Mouse (Mus musculus) small intestine, adult 2 months (tissue): Measurements from ENCODE around the gene Gng7. TPM values are rescaled to one million over a fixed set of nuclear protein-coding genes. Genes with fewer than 3 reads are reported as not detected.
A peak's percentile ranks its signal among the peaks of the same experiment; 100 is the strongest.

Experiments
- H3K27ac ChIP-seq: fragments of 200-500 bp; 2 replicates; pipeline ENCODE4 v1.5.1; 2012; ENCODE audit warnings: low read depth, low read length, control low read depth, inconsistent platforms; ENCODE audit not compliant: insufficient read depth
- H3K27me3 ChIP-seq: fragments of 200-500 bp; 2 replicates; pipeline ENCODE4 v1.6.1; 2012; ENCODE audit warnings: mild to moderate bottlenecking, moderate library complexity, low read length, inconsistent platforms; ENCODE audit not compliant: control insufficient read depth, insufficient read depth
- H3K36me3 ChIP-seq: fragments of 200-500 bp; 2 replicates; pipeline ENCODE4 v1.6.1; 2012; ENCODE audit warnings: mild to moderate bottlenecking, low read length, control low read depth, inconsistent platforms; ENCODE audit not compliant: control insufficient read depth, insufficient read depth
- H3K4me1 ChIP-seq: fragments of 200-500 bp; 2 replicates; pipeline ENCODE4 v1.6.1; 2012; ENCODE audit warnings: low read length, inconsistent platforms, mixed read lengths; ENCODE audit not compliant: control insufficient read depth, insufficient read depth, insufficient read length
- H3K4me3 ChIP-seq: fragments of 200-500 bp; 2 replicates; pipeline ENCODE4 v1.5.1; 2012; ENCODE audit warnings: low read depth, mild to moderate bottlenecking, control low read depth, inconsistent platforms, low read length, moderate library complexity
- CTCF ChIP-seq: fragments of 200-500 bp; IDR thresholded peaks from 2 replicates; pipeline ENCODE4 v1.5.1; 2012; ENCODE audit warnings: low read depth, mild to moderate bottlenecking, control low read depth, inconsistent platforms, low read length, moderate library complexity, mixed read lengths; ENCODE audit not compliant: insufficient replicate concordance, insufficient read length; ENCODE audit errors: extremely low read depth
- POLR2A ChIP-seq: fragments of 200-500 bp; IDR thresholded peaks from 2 replicates; pipeline ENCODE4 v1.6.1; 2012; ENCODE audit warnings: low read depth, mild to moderate bottlenecking, control low read depth, inconsistent platforms, low read length, moderate library complexity
- WGBS: fragments of 180-500 bp; shearing (Covaris S2); methylation state at CpG from one replicate; pipeline ENCODE4 v1.1.7; 2018; 5-methylcytosine and 5-hydroxymethylcytosine counted together
- polyA plus RNA-seq: library from polyadenylated mRNA; depleted of rRNA; stranded (reverse); fragments of >200 nt; gene quantifications from 2 replicates; pipeline ENCODE4 v1.2.3, GENCODE M21; 2012

Gng7 gene
- polyA plus RNA-seq, 1 experiment, result 0.44 TPM

- H3K4me3 ChIP-seq, result no peak overlapping the region
- 60% methylated on average over 9 of the region's 9 CpGs for WGBS
- H3K27me3 ChIP-seq, result no peaks in the 10 kb centered on the region
- H3K36me3 ChIP-seq, result no peaks in the 10 kb centered on the region
- H3K4me1 ChIP-seq, result peaks cover 46% of the 10 kb centered on the region
- H3K27ac ChIP-seq, result no peak overlapping the region
- no peak for TF ChIP-seq CTCF
- TF ChIP-seq POLR2A, result no peak
These were observed 71.0 kb downstream of the Gng7 start for GRCm38 (mm10) chr10:80943701-80944100.

- Histone ChIP-seq H3K36me3 (no peaks in the 10 kb centered on the region), H3K4me1 (peaks cover 47% of the 10 kb centered on the region), H3K4me3 (no peak overlapping the region), H3K27ac (no peak overlapping the region), H3K27me3 (no peaks in the 10 kb centered on the region)
- 65% methylated on average over 8 of the region's 8 CpGs for WGBS
- TF ChIP-seq POLR2A (no peak), CTCF (no peak)
These were observed 71.8 kb downstream of the Gng7 start for GRCm38 (mm10) chr10:80942919-80943318.

- no peaks in the 10 kb centered on the region for H3K36me3 ChIP-seq
- TF ChIP-seq POLR2A (no peak), CTCF (no peak)
- H3K4me1 ChIP-seq, result peaks cover 53% of the 10 kb centered on the region
- H3K27me3 ChIP-seq, result no peaks in the 10 kb centered on the region
- no peak overlapping the region for H3K4me3 ChIP-seq
- WGBS, result 82% methylated on average over 2 of the region's 2 CpGs
- peak overlapping the region; percentile 52 for H3K27ac ChIP-seq
These were observed 73.8 kb downstream of the Gng7 start for GRCm38 (mm10) chr10:80940988-80941347.

GRCm38 (mm10) chr10:80940320-80940987 is 74.3 kb downstream of the Gng7 start:
- no peak overlapping the region for H3K4me3 ChIP-seq
- 29% methylated on average over 8 of the region's 8 CpGs for WGBS

GRCm38 (mm10) chr10:80939671-80940070 is 75.1 kb downstream of the Gng7 start:
- TF ChIP-seq POLR2A (peak; percentile 56; the same call in 1 of the 2 replicates), CTCF (no peak)
- WGBS, result under 1% methylated on average over 28 of the region's 28 CpGs
- H3K27ac ChIP-seq, result peak overlapping the region; percentile 39
- H3K36me3 ChIP-seq, result no peaks in the 10 kb centered on the region
- no peaks in the 10 kb centered on the region for H3K27me3 ChIP-seq
- H3K4me3 ChIP-seq, result peak overlapping the region; percentile 54
- peaks cover 53% of the 10 kb centered on the region for H3K4me1 ChIP-seq

More at GRCm38 (mm10) chr10:80940320-80940987, 74.3 kb downstream of the Gng7 start:
- TF ChIP-seq POLR2A (no peak), CTCF (no peak)
- no peaks in the 10 kb centered on the region for H3K36me3 ChIP-seq
- H3K27me3 ChIP-seq, result no peaks in the 10 kb centered on the region
- H3K4me1 ChIP-seq, result peaks cover 53% of the 10 kb centered on the region
- peak overlapping the region; percentile 52 for H3K27ac ChIP-seq

- Histone ChIP-seq H3K4me3 (peak overlapping the region; percentile 54; the same call in 1 of the 2 replicates), H3K27me3 (no peaks in the 10 kb centered on the region), H3K36me3 (no peaks in the 10 kb centered on the region), H3K27ac (no peak overlapping the region; the same call in 1 of the 2 replicates), H3K4me1 (peaks cover 56% of the 10 kb centered on the region)
- no peak for TF ChIP-seq POLR2A
- TF ChIP-seq CTCF, result no peak
- WGBS, result 24% methylated on average over 15 of the region's 15 CpGs
These were observed 75.8 kb downstream of the Gng7 start for GRCm38 (mm10) chr10:80938831-80939550.

- no peak overlapping the region for H3K4me3 ChIP-seq
- peak overlapping the region; percentile 25; the same call in 1 of the 2 replicates for H3K27ac ChIP-seq
- TF ChIP-seq POLR2A (no peak), CTCF (no peak)
- H3K27me3 ChIP-seq, result no peaks in the 10 kb centered on the region
- no peaks in the 10 kb centered on the region for H3K36me3 ChIP-seq
- 5% methylated on average over 8 of the region's 8 CpGs for WGBS
- peaks cover 64% of the 10 kb centered on the region for H3K4me1 ChIP-seq
These were observed 77.1 kb downstream of the Gng7 start for GRCm38 (mm10) chr10:80937646-80938045.

GRCm38 (mm10) chr10:80936810-80937164 is 78.0 kb downstream of the Gng7 start:
- 14% methylated on average over 6 of the region's 6 CpGs for WGBS
- TF ChIP-seq POLR2A (no peak), CTCF (no peak)
- no peaks in the 10 kb centered on the region for H3K27me3 ChIP-seq
- H3K4me3 ChIP-seq, result 0 out of 2 replicates have a peak overlapping the region, but pooled peaks have one; percentile 38
- H3K36me3 ChIP-seq, result no peaks in the 10 kb centered on the region
- H3K27ac ChIP-seq, result no peak overlapping the region
- H3K4me1 ChIP-seq, result peaks cover 72% of the 10 kb centered on the region
